Mouse (Mus musculus) limb, embryonic 11.5 days (tissue): ENCODE data around the gene Pwp2. TPM values are rescaled to one million over a fixed set of nuclear protein-coding genes. Genes with fewer than 3 reads are reported as not detected.
"Not testable (repeated sequence)": the region's sequence is repeated elsewhere in the genome, so short reads cannot be mapped to it uniquely, and the experiment has no call there.

ENCODE experiments used
- ATAC-seq: fragments of 200-750 bp; cut with Nextera tagmentation; 2 replicates; pipeline ENCODE4 v1.8.0; 2017; ENCODE audit warnings: low read depth; ENCODE audit not compliant: insufficient number of reproducible peaks, low FRiP score, low TSS enrichment
- DNase-seq: peaks from one replicate; pipeline ENCODE4 v3.0.0-alpha.2; 2015; ENCODE audit warnings: low spot score
- H3K27ac ChIP-seq: fragments of 300-500 bp; sonication (generic); replicated peaks from 2 replicates; pipeline ENCODE4 v1.5.1; 2014; ENCODE audit warnings: low read depth, mild to moderate bottlenecking, low read length
- H3K27me3 ChIP-seq: fragments of 300-500 bp; sonication (generic); 2 replicates; pipeline ENCODE4 v1.6.1; 2014; ENCODE audit warnings: mild to moderate bottlenecking, low read length, mixed read lengths; ENCODE audit not compliant: control insufficient read depth, insufficient read depth
- H3K36me3 ChIP-seq: fragments of 300-500 bp; sonication (generic); 2 replicates; pipeline ENCODE4 v1.6.1; 2014; ENCODE audit warnings: mild to moderate bottlenecking, low read length, moderate library complexity, mixed read lengths; ENCODE audit not compliant: control insufficient read depth, insufficient read depth
- H3K4me1 ChIP-seq: fragments of 300-500 bp; sonication (generic); 2 replicates; pipeline ENCODE4 v1.6.1; 2014; ENCODE audit warnings: low read length, mixed read lengths; ENCODE audit not compliant: control insufficient read depth, insufficient read depth
- H3K4me2 ChIP-seq: fragments of 300-500 bp; sonication (generic); 2 replicates; pipeline ENCODE4 v1.6.1; 2014; ENCODE audit warnings: low read depth, mild to moderate bottlenecking, moderate library complexity; ENCODE audit not compliant: severe bottlenecking
- H3K4me3 ChIP-seq: fragments of 300-500 bp; sonication (generic); 2 replicates; pipeline ENCODE4 v1.5.1; 2014; ENCODE audit warnings: low read depth, low read length
- H3K9ac ChIP-seq: fragments of 300-500 bp; sonication (generic); 2 replicates; pipeline ENCODE4 v1.6.1; 2014; ENCODE audit warnings: mild to moderate bottlenecking, low read length
- H3K9me3 ChIP-seq: fragments of 300-500 bp; sonication (generic); 2 replicates; pipeline ENCODE4 v1.6.1; 2016; ENCODE audit warnings: low read length; ENCODE audit not compliant: control insufficient read depth
- WGBS: fragments of 180-500 bp; shearing (Covaris S2); extraction: QIAGEN DNeasy Blood & Tissue Kit; methylation state at CpG from one replicate; pipeline ENCODE4 v1.1.7; 2014; 5-methylcytosine and 5-hydroxymethylcytosine counted together
- polyA plus RNA-seq: library from polyadenylated mRNA; unstranded; fragments of >200 nt; fragmentation: Nextera tagmentation; extraction: Ambion mirVana; gene quantifications from 2 replicates; pipeline ENCODE4 v1.2.1, GENCODE M21; 2014

Gene Pwp2
- polyA plus RNA-seq, 1 experiment from 2014 or later, result 23.7 TPM

GRCm38 (mm10) chr10:78186076-78186475 lies 1.1 kb upstream of the Pwp2 start:
- not testable (repeated sequence) for H3K4me2 ChIP-seq, H3K4me3 ChIP-seq, H3K27ac ChIP-seq, H3K27me3 ChIP-seq, H3K9me3 ChIP-seq, H3K4me1 ChIP-seq, ATAC-seq, DNase-seq, H3K9ac ChIP-seq
- 88% methylated on average over 4 of the region's 4 CpGs for WGBS
- H3K36me3 ChIP-seq, result peaks cover 17% of the 10 kb centered on the region; the same call in 1 of the 2 replicates

- DNase-seq (no peak), ATAC-seq (peak; percentile 23; the same call in 1 of the 2 replicates)
- 17% methylated on average over 9 of the region's 9 CpGs for WGBS
- H3K4me1 ChIP-seq, result peaks cover 8% of the 10 kb centered on the region
- peak overlapping the region; percentile 42; the same call in 1 of the 2 replicates for H3K27ac ChIP-seq
- H3K36me3 ChIP-seq, result peaks cover 21% of the 10 kb centered on the region
- H3K9ac ChIP-seq, result peak overlapping the region; percentile 49
- H3K4me3 ChIP-seq, result peak overlapping the region; percentile 77
- H3K4me2 ChIP-seq, result peak overlapping the region; percentile 95
- no peaks in the 10 kb centered on the region for H3K9me3 ChIP-seq
- H3K27me3 ChIP-seq, result no peaks in the 10 kb centered on the region
Observed at GRCm38 (mm10) chr10:78185381-78185725, 404 bp upstream of the Pwp2 start.

GRCm38 (mm10) chr10:78183577-78183976 lies 1.4 kb downstream of the Pwp2 start:
- ATAC-seq (no peak), DNase-seq (no peak)
- Histone ChIP-seq H3K9me3 (no peaks in the 10 kb centered on the region), H3K27me3 (no peaks in the 10 kb centered on the region), H3K4me1 (peaks cover 8% of the 10 kb centered on the region), H3K9ac (no peak overlapping the region), H3K4me3 (no peak overlapping the region), H3K36me3 (peaks cover 37% of the 10 kb centered on the region), H3K27ac (no peak overlapping the region), H3K4me2 (no peak overlapping the region; the same call in 1 of the 2 replicates)
- WGBS, result 88% methylated on average over 3 of the region's 3 CpGs

- H3K27ac ChIP-seq, result no peak overlapping the region
- WGBS, result 94% methylated on average over 17 of the region's 17 CpGs
- H3K36me3 ChIP-seq, result peaks cover 37% of the 10 kb centered on the region
- no peak overlapping the region for H3K4me2 ChIP-seq
- peaks cover 8% of the 10 kb centered on the region for H3K4me1 ChIP-seq
- DNase-seq (no peak), ATAC-seq (no peak)
- no peaks in the 10 kb centered on the region for H3K9me3 ChIP-seq
- no peak overlapping the region for H3K4me3 ChIP-seq
- no peaks in the 10 kb centered on the region for H3K27me3 ChIP-seq
- H3K9ac ChIP-seq, result no peak overlapping the region
Observed at GRCm38 (mm10) chr10:78182321-78182720, 2.6 kb downstream of the Pwp2 start.

GRCm38 (mm10) chr10:78174474-78174873 lies 10.5 kb downstream of the Pwp2 start:
- Histone ChIP-seq H3K4me2 (no peak overlapping the region), H3K9ac (no peak overlapping the region), H3K4me3 (no peak overlapping the region), H3K4me1 (no peaks in the 10 kb centered on the region), H3K36me3 (peaks cover 30% of the 10 kb centered on the region), H3K9me3 (no peaks in the 10 kb centered on the region), H3K27ac (no peak overlapping the region), H3K27me3 (no peaks in the 10 kb centered on the region)
- DNase-seq (no peak), ATAC-seq (no peak)
- WGBS, result 93% methylated on average over 5 of the region's 5 CpGs

- no peaks in the 10 kb centered on the region for H3K9me3 ChIP-seq
- no peak overlapping the region for H3K9ac ChIP-seq
- DNase-seq (no peak), ATAC-seq (no peak)
- no peak overlapping the region for H3K4me3 ChIP-seq
- peaks cover 6% of the 10 kb centered on the region; the same call in 1 of the 2 replicates for H3K4me1 ChIP-seq
- H3K36me3 ChIP-seq, result peaks cover 15% of the 10 kb centered on the region; the same call in 1 of the 2 replicates
- no peak overlapping the region for H3K4me2 ChIP-seq
- 93% methylated on average over 9 of the region's 9 CpGs for WGBS
- no peaks in the 10 kb centered on the region for H3K27me3 ChIP-seq
- H3K27ac ChIP-seq, result no peak overlapping the region
Observed at GRCm38 (mm10) chr10:78171581-78171980, 13.4 kb downstream of the Pwp2 start.

GRCm38 (mm10) chr10:78171057-78171456 lies 13.9 kb downstream of the Pwp2 start:
- Histone ChIP-seq H3K27me3 (no peaks in the 10 kb centered on the region), H3K9ac (no peak overlapping the region), H3K4me3 (no peak overlapping the region), H3K27ac (no peak overlapping the region), H3K36me3 (peaks cover 11% of the 10 kb centered on the region; the same call in 1 of the 2 replicates), H3K4me2 (no peak overlapping the region), H3K9me3 (no peaks in the 10 kb centered on the region), H3K4me1 (peaks cover 6% of the 10 kb centered on the region; the same call in 1 of the 2 replicates)
- ATAC-seq (no peak), DNase-seq (no peak)
- 97% methylated on average over 7 of the region's 7 CpGs for WGBS

- Histone ChIP-seq H3K4me1 (peaks cover 6% of the 10 kb centered on the region; the same call in 1 of the 2 replicates), H3K9me3 (no peaks in the 10 kb centered on the region), H3K36me3 (peaks cover 11% of the 10 kb centered on the region; the same call in 1 of the 2 replicates), H3K27me3 (no peaks in the 10 kb centered on the region), H3K9ac (no peak overlapping the region), H3K27ac (no peak overlapping the region), H3K4me3 (no peak overlapping the region), H3K4me2 (peak overlapping the region; percentile 89; the same call in 1 of the 2 replicates)
- 63% methylated on average over 2 of the region's 2 CpGs for WGBS
- DNase-seq, result no peak
- no peak for ATAC-seq
Observed at GRCm38 (mm10) chr10:78170445-78170844, 14.5 kb downstream of the Pwp2 start.
